Mouse (Mus musculus): ENCODE measurements around the gene Ldlrad1.

Ldlrad1 gene

DNA sequence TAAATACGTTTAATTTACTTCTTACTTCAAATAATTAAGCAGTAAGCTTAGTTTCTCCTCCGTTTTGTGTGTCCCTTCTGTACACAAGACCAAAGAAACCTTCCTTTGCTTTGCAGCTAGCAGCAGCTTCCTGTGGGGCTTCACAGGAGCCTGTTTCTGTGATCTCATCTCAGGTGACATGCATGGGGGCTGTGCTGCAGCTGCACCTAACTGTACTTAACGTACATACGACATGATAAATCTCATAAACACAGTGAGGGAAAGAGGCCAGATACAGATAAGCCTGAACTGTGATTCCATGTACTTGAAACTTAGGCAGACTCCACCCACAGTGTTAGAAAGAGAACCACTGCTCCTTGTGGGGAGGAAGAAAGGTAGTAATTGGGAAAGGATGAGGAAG, 51.0 kb downstream of the Ldlrad1 start:
- DNase-seq (ENCODE audit: low spot score) = no peak

All from spleen, adult 12 weeks (tissue).